Mouse (Mus musculus) kidney, embryonic 16.5 days (tissue): ENCODE measurements around the gene Sv2c. TPM values are rescaled to one million over a fixed set of nuclear protein-coding genes. Genes with fewer than 3 reads are reported as not detected.

ENCODE experiments used
- ATAC-seq: fragments of 200-750 bp; cut with Nextera tagmentation; 2 replicates; pipeline ENCODE4 v1.8.0; 2017; ENCODE audit warnings: moderate TSS enrichment; ENCODE audit not compliant: low FRiP score, low TSS enrichment
- H3K27ac ChIP-seq: fragments of 300-500 bp; sonication (generic); 2 replicates; pipeline ENCODE4 v1.5.1; 2014; ENCODE audit warnings: low read length
- H3K27me3 ChIP-seq: fragments of 300-500 bp; sonication (generic); 2 replicates; pipeline ENCODE4 v1.6.1; 2014; ENCODE audit warnings: low read length, control low read depth, mixed read lengths; ENCODE audit not compliant: insufficient read depth
- H3K36me3 ChIP-seq: fragments of 300-500 bp; sonication (generic); 2 replicates; pipeline ENCODE4 v1.6.1; 2014; ENCODE audit warnings: low read length, control low read depth, mixed read lengths; ENCODE audit not compliant: insufficient read depth
- H3K4me1 ChIP-seq: fragments of 300-500 bp; sonication (generic); 2 replicates; pipeline ENCODE4 v1.6.1; 2014; ENCODE audit warnings: low read length, control low read depth, mixed read lengths; ENCODE audit not compliant: insufficient read depth
- H3K4me2 ChIP-seq: fragments of 300-500 bp; sonication (generic); replicated peaks from 2 replicates; pipeline ENCODE4 v1.6.1; 2014; ENCODE audit warnings: low read depth, low read length
- H3K4me3 ChIP-seq: fragments of 300-500 bp; sonication (generic); 2 replicates; pipeline ENCODE4 v1.5.1; 2014; ENCODE audit warnings: mild to moderate bottlenecking, low read length
- H3K9ac ChIP-seq: fragments of 300-500 bp; sonication (generic); replicated peaks from 2 replicates; pipeline ENCODE4 v1.6.1; 2014; ENCODE audit warnings: low read length
- H3K9me3 ChIP-seq: fragments of 300-500 bp; sonication (generic); 2 replicates; pipeline ENCODE4 v1.6.1; 2016; ENCODE audit warnings: low read length, control low read depth
- WGBS: fragments of 180-500 bp; shearing (Covaris S2); extraction: QIAGEN DNeasy Blood & Tissue Kit; methylation state at CpG from one replicate; pipeline ENCODE4 v1.1.7; 2014; 5-methylcytosine and 5-hydroxymethylcytosine counted together
- polyA plus RNA-seq: library from polyadenylated mRNA; unstranded; fragments of >200 nt; fragmentation: Nextera tagmentation; extraction: Ambion mirVana; gene quantifications from 2 replicates; pipeline ENCODE4 v1.2.1, GENCODE M21; 2015

The Sv2c gene
- polyA plus RNA-seq, 1 experiment from 2014 or later: 0.74 TPM

DNA sequence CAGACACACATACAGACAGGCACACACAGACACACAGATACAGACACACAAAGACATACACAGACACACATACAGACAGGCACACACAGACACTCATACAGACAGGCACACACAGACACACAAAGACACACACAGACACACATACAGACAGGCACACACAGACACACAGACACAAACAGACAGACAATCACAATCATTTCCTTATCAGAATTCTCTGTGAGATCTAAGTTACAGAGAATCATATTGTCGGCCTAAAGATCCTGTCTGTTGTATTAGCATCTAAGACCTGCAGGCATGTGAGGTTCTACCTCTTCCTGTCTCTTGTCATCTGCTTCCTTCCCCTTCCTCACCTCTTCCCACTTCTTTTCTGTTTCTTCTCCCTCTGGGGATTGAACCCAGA lies 168.7 kb downstream of the Sv2c start:
- 79% methylated on average over 1 of the region's 1 CpGs for WGBS
- no peaks in the 10 kb centered on the region for H3K36me3 ChIP-seq
- H3K27me3 ChIP-seq: no peaks in the 10 kb centered on the region; the same call in 1 of the 2 replicates
- H3K9ac ChIP-seq: no peak overlapping the region
- H3K4me3 ChIP-seq: no peak overlapping the region
- no peaks in the 10 kb centered on the region for H3K9me3 ChIP-seq
- H3K4me1 ChIP-seq: peaks cover 15% of the 10 kb centered on the region
- no peak overlapping the region for H3K27ac ChIP-seq
- H3K4me2 ChIP-seq: no peak overlapping the region
- ATAC-seq: no peak

DNA sequence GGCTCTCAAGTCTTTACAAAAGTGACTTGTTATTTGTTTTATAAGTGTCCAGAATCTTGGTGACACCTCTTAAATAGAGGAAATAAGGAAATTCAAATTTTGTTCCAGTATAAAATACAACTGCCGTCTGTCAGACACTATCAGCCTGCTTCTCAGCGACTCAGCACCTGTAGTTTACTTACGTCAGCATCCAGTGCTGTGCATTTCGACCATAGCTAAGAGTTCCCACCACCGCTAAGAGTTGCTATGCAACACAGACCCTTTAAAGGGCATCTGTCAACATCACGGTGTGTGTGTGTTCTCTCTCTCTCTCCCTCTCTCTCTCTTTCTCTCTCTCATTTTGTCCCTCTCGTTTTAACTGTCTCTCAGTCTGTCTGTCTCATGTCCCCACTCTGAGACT lies 170.5 kb downstream of the Sv2c start:
- no peaks in the 10 kb centered on the region; the same call in 1 of the 2 replicates for H3K27me3 ChIP-seq
- 36% methylated on average over 7 of the region's 7 CpGs for WGBS
- H3K9ac ChIP-seq: no peak overlapping the region
- peaks cover 15% of the 10 kb centered on the region for H3K4me1 ChIP-seq
- H3K36me3 ChIP-seq: no peaks in the 10 kb centered on the region
- H3K4me2 ChIP-seq: peak overlapping the region; percentile 86
- no peak overlapping the region for H3K27ac ChIP-seq
- H3K4me3 ChIP-seq: peak overlapping the region; percentile 49
- H3K9me3 ChIP-seq: no peaks in the 10 kb centered on the region
- ATAC-seq: no peak

DNA sequence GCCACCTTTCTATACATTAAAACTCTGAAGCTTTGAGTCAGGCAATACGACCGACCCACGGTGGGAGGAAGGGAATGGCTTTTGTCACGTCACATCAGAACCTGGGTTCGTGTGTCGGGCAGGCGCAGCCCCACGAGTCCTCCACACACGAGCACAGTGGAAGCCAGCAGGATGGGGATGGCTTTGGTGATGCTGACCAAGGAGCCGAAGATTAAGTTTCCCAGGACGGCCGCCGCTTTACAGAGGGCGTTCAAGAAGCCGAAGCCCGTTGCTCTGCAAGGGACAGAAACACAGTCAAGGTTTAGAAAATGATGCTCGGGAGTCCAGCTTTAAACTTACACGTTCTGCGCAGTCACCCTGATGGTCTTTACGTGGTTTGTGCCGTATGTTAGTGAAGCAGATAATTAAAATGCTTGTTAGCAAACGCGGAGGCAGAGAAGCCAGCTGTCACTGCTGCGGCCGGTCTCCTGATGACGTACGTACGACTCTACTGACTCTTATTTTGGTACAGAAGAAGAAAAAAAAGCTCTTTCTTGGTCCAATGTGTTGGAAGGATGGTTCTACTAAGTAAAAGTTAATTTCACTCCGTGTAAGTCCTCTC lies 171.1 kb downstream of the Sv2c start:
- WGBS: 9% methylated on average over 29 of the region's 29 CpGs
- H3K4me3 ChIP-seq: peak overlapping the region; percentile 49
- peak overlapping the region; percentile 61 for H3K9ac ChIP-seq
- ATAC-seq: peak; percentile 52
- no peaks in the 10 kb centered on the region for H3K9me3 ChIP-seq
- H3K27me3 ChIP-seq: no peaks in the 10 kb centered on the region; the same call in 1 of the 2 replicates
- no peaks in the 10 kb centered on the region for H3K36me3 ChIP-seq
- H3K4me2 ChIP-seq: peak overlapping the region; percentile 86
- H3K27ac ChIP-seq: no peak overlapping the region
- H3K4me1 ChIP-seq: peaks cover 15% of the 10 kb centered on the region

DNA sequence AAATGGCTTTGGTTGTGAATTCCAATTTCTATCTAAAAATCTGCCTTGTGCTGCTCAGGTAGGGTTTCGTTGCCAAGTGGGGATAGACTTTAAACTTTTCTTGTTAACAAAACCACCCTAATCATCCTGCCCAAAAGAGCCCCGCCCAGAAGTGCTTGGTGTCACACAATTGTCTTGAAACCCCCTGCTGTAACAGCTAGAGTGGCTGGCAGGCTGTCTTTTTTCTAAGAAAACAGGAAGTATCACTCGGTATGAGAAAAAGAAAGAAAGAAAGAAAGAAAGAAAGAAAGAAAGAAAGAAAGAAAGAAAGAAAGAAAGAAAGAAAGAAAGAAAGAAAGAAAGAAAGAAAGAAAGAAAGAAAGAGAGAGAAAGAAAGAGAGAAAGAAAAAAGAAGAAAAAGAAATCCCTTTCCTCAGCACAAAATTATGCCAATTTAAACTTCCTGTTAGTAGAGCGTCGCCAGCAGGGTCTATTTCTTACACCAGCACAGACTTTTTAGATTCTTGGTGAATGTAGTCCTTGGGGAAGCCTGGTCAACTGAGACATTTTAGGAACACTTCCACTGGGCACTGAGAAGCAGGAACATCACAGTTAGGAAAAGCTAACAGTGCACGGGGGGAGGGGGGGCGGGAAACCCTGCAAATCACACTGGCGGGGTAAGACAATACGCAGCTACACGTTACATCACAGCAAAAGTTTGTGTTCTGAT lies 171.7 kb downstream of the Sv2c start:
- no peak overlapping the region for H3K27ac ChIP-seq
- peaks cover 15% of the 10 kb centered on the region for H3K4me1 ChIP-seq
- H3K4me3 ChIP-seq: peak overlapping the region; percentile 49
- H3K9ac ChIP-seq: peak overlapping the region; percentile 61
- no peaks in the 10 kb centered on the region; the same call in 1 of the 2 replicates for H3K27me3 ChIP-seq
- no peaks in the 10 kb centered on the region for H3K36me3 ChIP-seq
- 3% methylated on average over 10 of the region's 10 CpGs for WGBS
- ATAC-seq: peak; percentile 25; the same call in 1 of the 2 replicates
- peak overlapping the region; percentile 86 for H3K4me2 ChIP-seq
- H3K9me3 ChIP-seq: no peaks in the 10 kb centered on the region

DNA sequence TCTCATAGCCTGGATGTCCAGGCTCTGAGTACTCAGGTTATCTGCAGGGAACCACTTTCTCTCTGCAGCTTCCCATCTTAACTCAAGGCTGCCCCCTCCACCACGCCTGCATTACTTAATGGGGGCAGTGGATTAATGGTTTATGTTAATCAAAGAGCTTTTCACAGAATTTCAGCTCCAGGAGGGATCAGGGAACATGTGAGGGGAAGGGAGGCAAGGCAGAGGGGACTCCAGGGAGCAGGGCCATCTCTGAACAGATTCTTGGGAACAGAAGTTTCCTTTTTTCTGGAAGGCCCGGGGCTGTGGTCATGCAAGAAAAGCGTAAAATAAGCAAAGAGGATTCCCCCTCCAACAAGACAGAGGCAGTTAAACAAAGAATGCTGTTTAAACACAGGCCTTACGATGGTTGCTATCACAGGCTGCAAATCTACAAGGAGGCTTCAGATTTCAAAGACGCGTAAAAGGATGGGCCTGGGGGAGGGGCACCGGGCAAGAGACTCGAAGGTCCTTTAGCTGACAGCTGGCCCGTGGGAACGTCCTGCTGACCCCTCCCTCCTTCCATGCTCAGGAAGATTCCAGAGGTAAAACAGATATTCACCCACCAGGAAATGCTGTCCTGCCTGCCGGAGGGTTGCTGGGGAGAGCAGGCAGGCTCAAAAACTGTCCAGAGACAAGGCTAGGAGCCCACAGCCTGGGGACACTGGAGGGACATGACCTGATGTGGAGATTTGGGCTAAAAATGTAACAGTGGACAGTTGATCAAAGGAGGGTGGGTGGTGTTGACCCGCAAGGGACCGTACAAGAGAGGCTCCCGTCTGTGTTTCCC lies 172.5 kb downstream of the Sv2c start:
- H3K9me3 ChIP-seq: no peaks in the 10 kb centered on the region
- peak; percentile 43; the same call in 1 of the 2 replicates for ATAC-seq
- H3K27me3 ChIP-seq: no peaks in the 10 kb centered on the region; the same call in 1 of the 2 replicates
- 7% methylated on average over 14 of the region's 14 CpGs for WGBS
- 0 out of 2 replicates have a peak overlapping the region, but pooled peaks have one; percentile 31 for H3K27ac ChIP-seq
- 0 out of 2 replicates have a peak overlapping the region, but pooled peaks have one; percentile 14 for H3K4me3 ChIP-seq
- peaks cover 15% of the 10 kb centered on the region for H3K4me1 ChIP-seq
- H3K9ac ChIP-seq: 0 out of 2 replicates have a peak overlapping the region, but pooled peaks have one; percentile 18
- no peaks in the 10 kb centered on the region for H3K36me3 ChIP-seq
- H3K4me2 ChIP-seq: peak overlapping the region; percentile 35

DNA sequence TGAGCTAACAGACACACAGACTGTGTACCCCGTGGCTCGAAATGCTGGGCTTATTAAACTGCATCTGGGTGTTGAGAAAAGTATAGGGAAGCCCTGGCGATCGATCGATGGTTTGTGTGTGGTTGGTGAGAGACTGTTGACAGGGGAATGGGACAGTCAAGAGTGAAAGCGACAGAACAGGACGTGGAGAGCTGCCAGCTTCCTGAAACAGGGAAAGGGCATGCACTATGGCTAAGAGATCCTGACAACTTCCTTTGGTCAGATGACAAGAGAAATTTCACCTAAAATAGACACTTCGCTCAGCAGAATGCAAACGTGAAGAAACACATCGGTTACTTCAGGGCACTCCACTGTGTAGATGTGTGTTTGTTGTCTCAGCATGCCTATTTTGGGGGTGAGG lies 175.2 kb downstream of the Sv2c start:
- Histone ChIP-seq H3K27ac (no peak overlapping the region), H3K27me3 (no peaks in the 10 kb centered on the region), H3K9me3 (no peaks in the 10 kb centered on the region), H3K4me2 (no peak overlapping the region), H3K9ac (no peak overlapping the region), H3K36me3 (no peaks in the 10 kb centered on the region), H3K4me1 (peaks cover 15% of the 10 kb centered on the region), H3K4me3 (no peak overlapping the region)
- ATAC-seq: no peak
- 69% methylated on average over 10 of the region's 10 CpGs for WGBS

DNA sequence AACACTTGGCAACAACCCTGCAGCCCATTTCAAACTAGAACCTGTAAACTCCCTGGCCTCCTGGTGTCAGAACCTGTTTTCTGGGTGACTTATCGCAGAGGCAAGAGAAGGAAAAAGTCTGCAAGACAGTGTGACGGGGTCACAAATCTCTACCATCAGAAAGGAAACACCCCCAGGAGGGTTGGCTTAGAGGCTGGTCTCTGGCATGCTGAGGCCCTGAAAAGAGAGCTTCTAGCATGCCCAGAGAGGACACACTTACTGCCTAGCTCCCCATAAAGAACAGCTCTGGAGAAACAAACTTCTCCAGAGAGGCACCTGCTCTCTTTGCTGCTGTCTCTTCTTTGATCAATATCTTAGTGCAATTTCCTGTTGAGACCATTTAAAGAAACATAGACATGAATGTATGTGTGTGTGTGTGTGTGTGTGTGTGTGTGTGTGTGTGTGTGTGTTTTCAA lies 176.0 kb downstream of the Sv2c start:
- H3K4me2 ChIP-seq: no peak overlapping the region
- no peak overlapping the region for H3K4me3 ChIP-seq
- no peaks in the 10 kb centered on the region for H3K27me3 ChIP-seq
- H3K27ac ChIP-seq: no peak overlapping the region
- no peaks in the 10 kb centered on the region for H3K9me3 ChIP-seq
- H3K36me3 ChIP-seq: no peaks in the 10 kb centered on the region
- H3K4me1 ChIP-seq: peaks cover 11% of the 10 kb centered on the region
- H3K9ac ChIP-seq: no peak overlapping the region
- 73% methylated on average over 2 of the region's 2 CpGs for WGBS
- ATAC-seq: no peak

DNA sequence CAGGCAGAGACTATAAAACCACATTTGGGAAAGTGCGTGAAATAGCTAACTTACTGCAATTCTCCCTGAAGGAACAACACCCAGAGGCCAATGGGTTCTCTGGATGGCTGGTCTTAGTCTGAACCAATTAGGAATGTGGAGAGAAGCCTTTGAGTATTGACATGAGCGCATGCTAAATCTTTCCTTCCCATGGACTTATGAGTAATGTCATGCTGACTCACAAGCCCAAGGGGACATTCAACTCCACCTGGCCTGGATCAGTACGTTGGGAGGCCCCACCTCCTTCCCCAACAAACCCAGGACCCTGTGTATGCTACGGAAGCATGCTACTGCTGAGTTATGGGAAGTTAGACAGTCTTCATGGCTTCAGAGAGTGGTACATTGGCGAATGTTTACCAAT lies 177.2 kb downstream of the Sv2c start:
- no peaks in the 10 kb centered on the region for H3K9me3 ChIP-seq

DNA sequence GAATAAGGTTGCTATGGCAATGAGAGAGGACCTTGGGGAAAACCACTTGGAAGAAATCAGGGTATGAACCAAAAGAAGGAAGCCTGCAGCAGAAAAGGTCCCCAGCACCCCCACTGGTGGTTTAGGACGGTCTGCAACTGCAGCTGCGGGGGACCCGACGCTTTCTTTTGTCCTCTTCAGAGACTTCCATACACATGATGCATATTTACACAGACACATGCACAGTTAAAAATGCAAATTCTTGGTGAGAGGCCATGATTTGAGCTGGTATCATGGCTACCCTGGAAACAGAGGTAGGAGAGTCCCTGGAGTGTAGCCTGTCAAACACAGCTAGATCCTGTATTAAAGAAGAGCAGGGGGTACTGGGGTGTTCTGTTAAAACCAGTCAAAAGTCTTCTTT lies 178.7 kb downstream of the Sv2c start:
- Histone ChIP-seq H3K27ac (no peak overlapping the region), H3K9ac (no peak overlapping the region), H3K9me3 (no peaks in the 10 kb centered on the region), H3K36me3 (no peaks in the 10 kb centered on the region), H3K4me1 (no peaks in the 10 kb centered on the region), H3K4me2 (no peak overlapping the region), H3K4me3 (no peak overlapping the region), H3K27me3 (no peaks in the 10 kb centered on the region)
- no peak for ATAC-seq
- WGBS: 85% methylated on average over 4 of the region's 4 CpGs

More for the DNA sequence above, 177.2 kb downstream of the Sv2c start:
- WGBS: 76% methylated on average over 5 of the region's 5 CpGs
- no peak overlapping the region for H3K4me3 ChIP-seq
- H3K27ac ChIP-seq: no peak overlapping the region
- no peaks in the 10 kb centered on the region for H3K36me3 ChIP-seq
- H3K4me1 ChIP-seq: peaks cover 9% of the 10 kb centered on the region
- no peaks in the 10 kb centered on the region for H3K27me3 ChIP-seq
- H3K4me2 ChIP-seq: no peak overlapping the region
- ATAC-seq: no peak
- no peak overlapping the region for H3K9ac ChIP-seq
